Mouse (Mus musculus): ENCODE data around the gene Map2k6. TPM values are rescaled to one million over a fixed set of nuclear protein-coding genes. Genes with fewer than 3 reads are reported as not detected.

The Map2k6 gene
- total and polyA plus RNA-seq, 3 experiments, result 1.9 to 3.2 TPM; not detected in 1

- H3K27me3 ChIP-seq (ENCODE audit: control insufficient read depth in 1 of 2, insufficient read depth in 2 of 2, low read length in 2 of 2), result peaks cover 2% of the 10 kb centered on the region in 2 experiments; a peak in 1 of 4 replicates
- no peaks in the 10 kb centered on the region for H3K9me3 ChIP-seq (replicated peaks; ENCODE audit: insufficient read depth, low read length)
- DNase-seq (ENCODE audit: low read depth, low spot score), result no peak
- H3K79me2 ChIP-seq (ENCODE audit: control insufficient read depth, insufficient read depth, low read length, poor library complexity), result no peaks in the 10 kb centered on the region
- no peak overlapping the region for H3K27ac ChIP-seq (ENCODE audit: control insufficient read depth, low read depth, low read length)
- no peak overlapping the region for H3K4me3 ChIP-seq (ENCODE audit: control insufficient read depth in 1 of 2, insufficient read depth in 1 of 2, low read depth in 2 of 2, low read length in 2 of 2)
- H3K36me3 ChIP-seq (ENCODE audit: control insufficient read depth in 1 of 2, insufficient read depth in 2 of 2, low read length in 2 of 2), result no peaks in the 10 kb centered on the region
- H3K4me1 ChIP-seq (ENCODE audit: control insufficient read depth in 1 of 2, insufficient read depth in 2 of 2, low read length in 2 of 2), result no peaks in the 10 kb centered on the region
- no peak overlapping the region for H3K9ac ChIP-seq (ENCODE audit: control insufficient read depth, low read depth, low read length, poor library complexity, severe bottlenecking)
- TF ChIP-seq MAZ (IDR thresholded peaks at IDR 0.05; ENCODE audit: low read depth, low read length), result no peak
- TF ChIP-seq TCF12 (IDR thresholded peaks at IDR 0.05; ENCODE audit: low read depth, low read length), result no peak
- no peak for TF ChIP-seq POLR2AphosphoS5 (IDR thresholded peaks at IDR 0.05; ENCODE audit: borderline replicate concordance, low read depth, low read length)
- TF ChIP-seq USF2 (IDR thresholded peaks at IDR 0.05; ENCODE audit: borderline replicate concordance in 1 of 2, insufficient read depth in 1 of 2, low read depth in 1 of 2, low read length in 2 of 2), result no peak
- TF ChIP-seq MEF2A (IDR thresholded peaks at IDR 0.05; ENCODE audit: extremely low read depth, insufficient replicate concordance, low read depth, low read length, poor library complexity, severe bottlenecking), result no peak
- TF ChIP-seq CHD2 (IDR thresholded peaks at IDR 0.05; ENCODE audit: low read length), result no peak
- TF ChIP-seq ELF1 (IDR thresholded peaks at IDR 0.05; ENCODE audit: low read depth, low read length), result no peak
- no peak for TF ChIP-seq MAFK (IDR thresholded peaks at IDR 0.05; ENCODE audit: borderline replicate concordance, low read depth, low read length)
- TF ChIP-seq MYC (IDR thresholded peaks at IDR 0.05; ENCODE audit: low read depth, low read length), result no peak
- TF ChIP-seq UBTF (IDR thresholded peaks at IDR 0.05; ENCODE audit: borderline replicate concordance, insufficient read depth, low read depth, low read length), result no peak
- no peak for TF ChIP-seq KAT2A (conservative IDR thresholded peaks at IDR 0.05; ENCODE audit: low read depth, low read length)
- TF ChIP-seq TBP (IDR thresholded peaks at IDR 0.05; ENCODE audit: low read depth, low read length), result no peak
- TF ChIP-seq SMC3 (IDR thresholded peaks at IDR 0.05; ENCODE audit: low read depth, low read length), result no peak
- TF ChIP-seq TAL1 (IDR thresholded peaks at IDR 0.05; ENCODE audit: low read length), result no peak
- no peak for TF ChIP-seq POLR2A (IDR thresholded peaks at IDR 0.05; ENCODE audit: control insufficient read depth in 1 of 2, insufficient read depth in 1 of 2, low read depth in 1 of 2, low read length in 2 of 2, poor library complexity in 1 of 2)
Measured at GRCm38 (mm10) chr11:110544419-110545210, 145.7 kb downstream of the Map2k6 start.

- Histone ChIP-seq H3K4me1 (ENCODE audit: control insufficient read depth in 1 of 2, insufficient read depth in 2 of 2, low read length in 2 of 2) (no peaks in the 10 kb centered on the region), H3K27me3 (ENCODE audit: control insufficient read depth in 1 of 2, insufficient read depth in 2 of 2, low read length in 2 of 2) (peaks cover 2 to 4% of the 10 kb centered on the region in 2 experiments; a peak in 1 of 4 replicates), H3K27ac (ENCODE audit: control insufficient read depth, low read depth, low read length) (no peak overlapping the region), H3K36me3 (ENCODE audit: control insufficient read depth in 1 of 2, insufficient read depth in 2 of 2, low read length in 2 of 2) (no peaks in the 10 kb centered on the region), H3K9ac (ENCODE audit: control insufficient read depth, low read depth, low read length, poor library complexity, severe bottlenecking) (no peak overlapping the region), H3K9me3 (replicated peaks; ENCODE audit: insufficient read depth, low read length) (no peaks in the 10 kb centered on the region), H3K4me3 (ENCODE audit: control insufficient read depth in 1 of 2, insufficient read depth in 1 of 2, low read depth in 2 of 2, low read length in 2 of 2) (no peak overlapping the region), H3K79me2 (ENCODE audit: control insufficient read depth, insufficient read depth, low read length, poor library complexity) (no peaks in the 10 kb centered on the region)
- no peak for TF ChIP-seq MYC (IDR thresholded peaks at IDR 0.05; ENCODE audit: low read depth, low read length)
- DNase-seq (ENCODE audit: low read depth, low spot score), result no peak
Measured at GRCm38 (mm10) chr11:110545416-110545815, 146.5 kb downstream of the Map2k6 start.

Measured in MEL (cell line).